Mouse (Mus musculus) heart, embryonic 13.5 days (tissue): Measurements from ENCODE around the gene Hcn2. TPM values are rescaled to one million over a fixed set of nuclear protein-coding genes. Genes with fewer than 3 reads are reported as not detected.
"Not testable (repeated sequence)": the region's sequence is repeated elsewhere in the genome, so short reads cannot be mapped to it uniquely, and the experiment has no call there.

Experiments
- ATAC-seq: fragments of 200-750 bp; cut with Nextera tagmentation; 2 replicates; pipeline ENCODE4 v1.8.0; 2017; ENCODE audit warnings: moderate TSS enrichment; ENCODE audit not compliant: insufficient number of reproducible peaks, low FRiP score, low TSS enrichment; ENCODE audit errors: extremely low read depth
- H3K27ac ChIP-seq: fragments of 300-500 bp; sonication (generic); replicated peaks from 2 replicates; pipeline ENCODE4 v1.5.1; 2015; ENCODE audit warnings: moderate library complexity, mild to moderate bottlenecking, inconsistent platforms
- H3K27me3 ChIP-seq: fragments of 300-500 bp; sonication (generic); replicated peaks from 2 replicates; pipeline ENCODE4 v1.6.1; 2015; ENCODE audit warnings: mild to moderate bottlenecking, inconsistent platforms
- H3K36me3 ChIP-seq: fragments of 300-500 bp; sonication (generic); 2 replicates; pipeline ENCODE4 v1.6.1; 2015; ENCODE audit warnings: mild to moderate bottlenecking, inconsistent platforms
- H3K4me1 ChIP-seq: fragments of 300-500 bp; sonication (generic); 2 replicates; pipeline ENCODE4 v1.6.1; 2015; ENCODE audit warnings: inconsistent platforms
- H3K4me2 ChIP-seq: fragments of 300-500 bp; sonication (generic); 2 replicates; pipeline ENCODE4 v1.6.1; 2015; ENCODE audit warnings: inconsistent platforms, mild to moderate bottlenecking, moderate library complexity
- H3K4me3 ChIP-seq: fragments of 300-500 bp; sonication (generic); 2 replicates; pipeline ENCODE4 v1.5.1; 2015; ENCODE audit warnings: moderate library complexity, mild to moderate bottlenecking, inconsistent platforms
- H3K9ac ChIP-seq: fragments of 300-500 bp; sonication (generic); 2 replicates; pipeline ENCODE4 v1.6.1; 2015; ENCODE audit warnings: inconsistent platforms, mild to moderate bottlenecking, moderate library complexity
- H3K9me3 ChIP-seq: fragments of 300-500 bp; sonication (generic); 2 replicates; pipeline ENCODE4 v1.6.1; 2016; ENCODE audit warnings: inconsistent platforms
- WGBS: fragments of 180-500 bp; shearing (Covaris S2); methylation state at CpG from one replicate; pipeline ENCODE4 v1.1.7; 2015; ENCODE audit warnings: mixed read lengths; 5-methylcytosine and 5-hydroxymethylcytosine counted together
- polyA plus RNA-seq: library from polyadenylated mRNA; unstranded; fragments of >200 nt; fragmentation: Nextera tagmentation; extraction: Ambion mirVana; gene quantifications from 2 replicates; pipeline ENCODE4 v1.2.1, GENCODE M21; 2015

Hcn2 gene
- polyA plus RNA-seq, 1 experiment from 2014 or later: 0.09 TPM

- H3K27ac ChIP-seq: peak within 1 kb of the TSS; percentile 5; the same call in 1 of the 2 replicates
- peak; percentile 90 for ATAC-seq
- peak within 1 kb of the TSS; percentile 57 for H3K4me3 ChIP-seq
- H3K4me2 ChIP-seq: peak within 1 kb of the TSS; percentile 67
- WGBS: 3% methylated on average over 38 of the region's 38 CpGs
- H3K9ac ChIP-seq: peak within 1 kb of the TSS; percentile 75
- H3K9me3 ChIP-seq: peaks cover 4% of the 10 kb centered on the region
- H3K4me1 ChIP-seq: peaks cover 13% of the 10 kb centered on the region
- H3K36me3 ChIP-seq: peaks cover 36% of the 10 kb centered on the region
- no peaks in the 10 kb centered on the region for H3K27me3 ChIP-seq
These were observed 29.7 kb downstream of the Hcn2 start, which contains the start of gene Polrmt for GRCm38 (mm10) chr10:79745898-79746773. Gene Polrmt (minus strand): TSS chr10:79746581.

- Histone ChIP-seq H3K27ac (0 out of 2 replicates have a peak overlapping the region, but pooled peaks have one; percentile 5), H3K4me3 (peak overlapping the region; percentile 38), H3K36me3 (peaks cover 29% of the 10 kb centered on the region), H3K9me3 (no peaks in the 10 kb centered on the region), H3K9ac (peak overlapping the region; percentile 69), H3K27me3 (no peaks in the 10 kb centered on the region; the same call in 1 of the 2 replicates), H3K4me1 (peaks cover 13% of the 10 kb centered on the region), H3K4me2 (peak overlapping the region; percentile 67)
- WGBS: 25% methylated on average over 6 of the region's 6 CpGs
- no peak for ATAC-seq
These were observed 30.3 kb downstream of the Hcn2 start for GRCm38 (mm10) chr10:79746774-79747151.

GRCm38 (mm10) chr10:79748496-79748895 is 32.1 kb downstream of the Hcn2 start:
- Histone ChIP-seq H3K4me1 (peaks cover 13% of the 10 kb centered on the region), H3K4me3 (no peak overlapping the region), H3K9ac (no peak overlapping the region), H3K27ac (no peak overlapping the region), H3K36me3 (peaks cover 12% of the 10 kb centered on the region), H3K4me2 (no peak overlapping the region), H3K27me3 (no peaks in the 10 kb centered on the region; the same call in 1 of the 2 replicates), H3K9me3 (no peaks in the 10 kb centered on the region)
- WGBS: 71% methylated on average over 6 of the region's 6 CpGs
- ATAC-seq: no peak

- no peak within 1 kb of the TSS for H3K27ac ChIP-seq
- peak within 1 kb of the TSS; percentile 45 for H3K4me3 ChIP-seq
- peak within 1 kb of the TSS; percentile 74 for H3K4me2 ChIP-seq
- peaks cover 43% of the 10 kb centered on the region for H3K36me3 ChIP-seq
- peak; percentile 52 for ATAC-seq
- H3K4me1 ChIP-seq: peaks cover 7% of the 10 kb centered on the region
- no peaks in the 10 kb centered on the region for H3K9me3 ChIP-seq
- H3K9ac ChIP-seq: peak within 1 kb of the TSS; percentile 73
- WGBS: 4% methylated on average over 36 of the region's 36 CpGs
- H3K27me3 ChIP-seq: peaks cover 4% of the 10 kb centered on the region
These were observed 38.6 kb downstream of the Hcn2 start, which contains the start of gene Fgf22 for GRCm38 (mm10) chr10:79754856-79755516. Gene Fgf22 (plus strand): TSS chr10:79755076.

- Histone ChIP-seq H3K9me3 (no peaks in the 10 kb centered on the region), H3K4me3 (no peak overlapping the region), H3K9ac (no peak overlapping the region), H3K27ac (no peak overlapping the region), H3K4me1 (peaks cover 7% of the 10 kb centered on the region), H3K4me2 (no peak overlapping the region), H3K27me3 (peaks cover 4% of the 10 kb centered on the region), H3K36me3 (peaks cover 51% of the 10 kb centered on the region)
- WGBS: 77% methylated on average over 3 of the region's 3 CpGs
- ATAC-seq: no peak
These were observed 39.4 kb downstream of the Hcn2 start for GRCm38 (mm10) chr10:79755854-79756253.

- H3K4me1 ChIP-seq: peaks cover 7% of the 10 kb centered on the region
- H3K9ac ChIP-seq: no peak overlapping the region
- peaks cover 59% of the 10 kb centered on the region for H3K36me3 ChIP-seq
- no peak overlapping the region for H3K4me3 ChIP-seq
- no peaks in the 10 kb centered on the region for H3K9me3 ChIP-seq
- H3K27ac ChIP-seq: no peak overlapping the region
- WGBS: 88% methylated on average over 24 of the region's 24 CpGs
- no peak for ATAC-seq
- peaks cover 4% of the 10 kb centered on the region for H3K27me3 ChIP-seq
- H3K4me2 ChIP-seq: no peak overlapping the region
These were observed 40.2 kb downstream of the Hcn2 start for GRCm38 (mm10) chr10:79756660-79757059.

GRCm38 (mm10) chr10:79759675-79760074 is 43.2 kb downstream of the Hcn2 start:
- Histone ChIP-seq H3K4me1 (peaks cover 23% of the 10 kb centered on the region), H3K36me3 (peaks cover 73% of the 10 kb centered on the region)
- not testable (repeated sequence) for H3K9me3 ChIP-seq, H3K4me2 ChIP-seq, H3K9ac ChIP-seq, H3K27me3 ChIP-seq, H3K27ac ChIP-seq, H3K4me3 ChIP-seq, ATAC-seq
- 90% methylated on average over 1 of the region's 1 CpGs for WGBS

- Histone ChIP-seq H3K27me3 (peaks cover under 1% of the 10 kb centered on the region; the same call in 1 of the 2 replicates), H3K4me1 (peaks cover 27% of the 10 kb centered on the region), H3K9me3 (no peaks in the 10 kb centered on the region), H3K36me3 (peaks cover 71% of the 10 kb centered on the region), H3K4me3 (no peak overlapping the region), H3K4me2 (no peak overlapping the region), H3K27ac (no peak overlapping the region), H3K9ac (no peak overlapping the region)
- ATAC-seq: no peak
- WGBS: 90% methylated on average over 11 of the region's 11 CpGs
These were observed 44.2 kb downstream of the Hcn2 start for GRCm38 (mm10) chr10:79760603-79761143.

- no peak overlapping the region for H3K27ac ChIP-seq
These were observed 46.4 kb downstream of the Hcn2 start for GRCm38 (mm10) chr10:79762875-79763274.

GRCm38 (mm10) chr10:79764234-79764633 is 47.8 kb downstream of the Hcn2 start:
- Histone ChIP-seq H3K27ac (no peak overlapping the region), H3K4me2 (no peak overlapping the region), H3K4me1 (peaks cover 42% of the 10 kb centered on the region), H3K9me3 (no peaks in the 10 kb centered on the region), H3K36me3 (peaks cover 37% of the 10 kb centered on the region), H3K4me3 (no peak overlapping the region), H3K9ac (peak overlapping the region; percentile 63), H3K27me3 (no peaks in the 10 kb centered on the region)
- 70% methylated on average over 7 of the region's 7 CpGs for WGBS
- ATAC-seq: no peak

More at GRCm38 (mm10) chr10:79762875-79763274, 46.4 kb downstream of the Hcn2 start:
- Histone ChIP-seq H3K9ac (0 out of 2 replicates have a peak overlapping the region, but pooled peaks have one; percentile 6), H3K4me3 (no peak overlapping the region), H3K9me3 (no peaks in the 10 kb centered on the region), H3K27me3 (no peaks in the 10 kb centered on the region), H3K4me1 (peaks cover 37% of the 10 kb centered on the region), H3K4me2 (no peak overlapping the region), H3K36me3 (peaks cover 50% of the 10 kb centered on the region)
- ATAC-seq: no peak
- WGBS: 88% methylated on average over 3 of the region's 3 CpGs

GRCm38 (mm10) chr10:79765228-79765745 is 48.9 kb downstream of the Hcn2 start:
- peaks cover 27% of the 10 kb centered on the region for H3K36me3 ChIP-seq
- 78% methylated on average over 2 of the region's 2 CpGs for WGBS

More at GRCm38 (mm10) chr10:79765228-79765745, 48.9 kb downstream of the Hcn2 start:
- Histone ChIP-seq H3K27me3 (no peaks in the 10 kb centered on the region), H3K4me3 (peak overlapping the region; percentile 93), H3K9me3 (no peaks in the 10 kb centered on the region), H3K4me1 (peaks cover 42% of the 10 kb centered on the region), H3K4me2 (peak overlapping the region; percentile 97), H3K27ac (no peak overlapping the region), H3K9ac (peak overlapping the region; percentile 98)
- ATAC-seq: no peak
